Mouse (Mus musculus): Measurements from ENCODE around the gene Ptprk.

DNA sequence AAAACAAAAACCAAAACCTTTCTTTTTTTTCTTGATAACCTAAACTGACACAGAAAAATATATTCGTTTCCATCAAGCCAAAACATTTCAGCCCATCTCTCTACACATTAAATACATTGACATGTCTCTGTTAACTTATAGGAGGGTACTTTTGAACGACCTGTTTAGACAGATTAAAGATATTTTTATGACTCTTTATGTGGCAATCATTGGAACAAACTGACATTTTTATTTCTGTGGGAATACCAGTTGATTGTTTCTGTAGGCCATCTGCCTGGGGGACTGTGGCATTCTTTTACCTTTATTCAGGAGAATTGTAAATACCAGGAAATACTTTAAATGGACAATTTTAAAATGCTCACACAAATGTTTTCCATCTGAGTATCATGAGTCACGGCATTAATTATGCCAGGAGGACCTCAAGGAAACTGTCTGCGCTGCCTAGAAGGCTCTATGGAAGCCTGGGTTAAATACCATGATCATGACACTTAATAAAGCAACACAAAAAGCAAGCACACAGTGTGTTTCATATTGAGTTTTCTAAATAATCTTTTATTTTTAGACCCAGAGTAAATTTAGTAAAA lies 229.8 kb downstream of the Ptprk start:
- no peak for TF ChIP-seq CTCF (conservative IDR thresholded peaks at IDR 0.05; ENCODE audit: low read length)
- TF ChIP-seq NANOG (IDR thresholded peaks at IDR 0.05; ENCODE audit: borderline replicate concordance, low read length) = no peak

All from E14TG2a.4 (cell line).